Mouse (Mus musculus) liver, postnatal 0 days (tissue): ENCODE data around the gene Gpc6.

ENCODE experiments used
- CTCF ChIP-seq: sonication (generic); IDR thresholded peaks from 2 replicates; pipeline ENCODE4 v1.5.1; 2016; ENCODE audit warnings: antibody characterized with exemption, low read depth
- EP300 ChIP-seq: IDR thresholded peaks from 2 replicates; pipeline ENCODE4 v1.6.1; 2016; ENCODE audit warnings: antibody characterized with exemption, low read depth, mild to moderate bottlenecking

GRCm38 (mm10) chr14:117837715-117838114, 912.6 kb downstream of the Gpc6 start:
- no peak for TF ChIP-seq CTCF
- no peak for TF ChIP-seq EP300
